Mouse (Mus musculus): Measurements from ENCODE around the gene Mymx. TPM values are rescaled to one million over a fixed set of nuclear protein-coding genes. Genes with fewer than 3 reads are reported as not detected.

The Mymx gene
- polyA plus RNA-seq, 1 experiment, result not detected

DNA sequence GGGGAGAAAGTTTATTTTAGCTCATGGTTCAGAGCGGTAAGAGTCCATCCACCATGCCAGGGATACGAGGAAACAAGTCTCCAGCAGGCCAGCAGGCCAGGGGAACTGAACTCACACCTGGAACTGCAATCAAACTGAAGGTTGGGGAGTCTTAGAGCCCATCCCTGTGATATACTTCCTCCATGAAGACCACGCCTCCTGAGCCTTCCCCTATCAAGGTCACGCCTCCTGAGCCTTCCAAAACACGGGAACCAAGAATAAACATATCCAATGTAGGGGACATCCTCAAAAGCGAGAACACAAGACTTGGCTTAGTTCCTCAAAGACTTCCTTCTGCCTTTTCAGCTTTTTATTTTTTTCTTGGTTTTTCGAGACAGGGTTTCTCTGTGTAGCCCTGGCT, 11.0 kb upstream of the Mymx start:
- no peak for TF ChIP-seq POLR2A (IDR thresholded peaks at IDR 0.05; ENCODE audit: low read depth, low read length)
- no peak for TF ChIP-seq CTCF (IDR thresholded peaks at IDR 0.05; ENCODE audit: borderline replicate concordance, insufficient read depth, low read length)
- Histone ChIP-seq H3K27ac (ENCODE audit: insufficient read depth, low read length) (no peak overlapping the region), H3K4me3 (ENCODE audit: insufficient read depth, low read length) (no peak overlapping the region), H3K4me1 (ENCODE audit: control insufficient read depth, insufficient read depth, low read length) (no peaks in the 10 kb centered on the region)

DNA sequence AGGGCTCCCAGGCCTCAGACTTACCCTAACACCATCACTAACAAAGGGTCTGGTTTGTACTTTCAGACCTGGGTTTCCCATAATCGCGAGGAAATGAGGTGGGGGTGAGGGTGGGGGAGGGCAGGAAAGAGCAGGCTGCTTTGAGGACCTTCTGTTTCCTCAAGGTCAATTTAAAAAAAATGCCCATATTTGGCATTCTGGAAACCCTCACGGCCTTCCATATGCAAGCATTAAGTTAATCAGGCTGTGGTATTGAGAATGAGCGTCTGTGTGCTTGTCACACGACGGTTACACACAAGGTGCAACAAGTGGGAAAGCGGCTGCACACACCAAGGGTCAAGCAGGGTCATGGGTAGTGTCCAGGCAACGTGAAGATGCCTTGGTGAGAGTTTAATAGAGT, 10.1 kb upstream of the Mymx start:
- TF ChIP-seq POLR2A (IDR thresholded peaks at IDR 0.05; ENCODE audit: low read depth, low read length) (no peak), CTCF (IDR thresholded peaks at IDR 0.05; ENCODE audit: borderline replicate concordance, insufficient read depth, low read length) (no peak)
- Histone ChIP-seq H3K4me3 (ENCODE audit: insufficient read depth, low read length) (no peak overlapping the region), H3K27ac (ENCODE audit: insufficient read depth, low read length) (no peak overlapping the region), H3K4me1 (ENCODE audit: control insufficient read depth, insufficient read depth, low read length) (no peaks in the 10 kb centered on the region)

DNA sequence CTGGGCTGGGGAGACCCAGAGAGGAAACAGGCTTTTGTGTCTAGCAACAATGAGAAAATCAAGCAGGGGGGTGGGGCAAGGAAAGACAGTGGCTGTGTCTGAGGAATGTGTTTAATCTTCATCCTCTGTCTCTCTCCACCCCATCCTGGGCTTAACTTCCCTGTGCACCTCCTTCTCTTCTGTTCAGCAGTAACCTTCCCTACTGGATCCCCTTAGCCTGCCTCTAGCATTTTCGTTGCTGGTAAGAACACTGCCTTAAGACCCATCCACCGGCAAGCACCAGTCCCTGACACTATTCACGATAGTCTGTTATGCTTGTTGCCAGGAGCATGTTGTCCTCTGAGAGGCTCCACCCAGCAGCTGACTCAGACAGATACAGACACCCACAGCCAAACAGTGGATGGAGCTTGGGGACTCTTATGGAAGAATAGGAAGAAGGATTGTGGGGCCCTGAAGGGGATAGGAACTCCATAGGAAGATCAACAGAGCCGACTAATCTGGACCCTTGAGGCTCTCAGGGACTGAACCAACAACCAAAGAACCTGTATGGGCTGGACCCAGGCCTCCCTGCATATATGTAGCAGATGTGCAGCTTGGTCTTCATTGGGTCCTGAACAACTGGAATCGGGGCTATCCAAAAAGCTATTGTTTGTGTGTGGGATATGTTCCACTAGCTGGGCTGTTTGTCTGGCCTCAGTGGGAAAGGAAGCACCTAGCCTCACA, 8.4 kb upstream of the Mymx start:
- Histone ChIP-seq H3K4me3 (ENCODE audit: insufficient read depth, low read length) (no peak overlapping the region), H3K27ac (ENCODE audit: insufficient read depth, low read length) (no peak overlapping the region), H3K4me1 (ENCODE audit: control insufficient read depth, insufficient read depth, low read length) (no peaks in the 10 kb centered on the region)
- no peak for TF ChIP-seq CTCF (IDR thresholded peaks at IDR 0.05; ENCODE audit: borderline replicate concordance, insufficient read depth, low read length)
- TF ChIP-seq POLR2A (IDR thresholded peaks at IDR 0.05; ENCODE audit: low read depth, low read length), result no peak

DNA sequence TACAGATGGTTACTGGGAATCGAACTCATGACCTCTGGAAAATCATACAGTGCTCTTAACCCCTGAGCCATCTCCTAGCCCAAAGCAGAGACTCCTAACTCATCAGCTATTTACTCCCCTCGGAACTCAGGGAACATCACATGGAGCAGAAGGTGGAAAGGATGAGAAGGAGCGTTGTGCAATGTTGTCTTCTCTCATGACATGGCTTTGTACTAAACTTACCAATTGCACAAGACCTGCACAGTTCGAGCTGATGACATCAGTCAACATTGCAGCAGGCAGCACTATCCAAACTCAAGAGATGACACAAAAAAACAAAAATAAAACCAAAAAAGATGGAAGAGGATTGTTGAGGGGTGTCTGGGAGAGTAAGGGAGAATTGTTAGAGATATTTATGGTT, 6.5 kb upstream of the Mymx start:
- no peaks in the 10 kb centered on the region for H3K4me1 ChIP-seq (ENCODE audit: control insufficient read depth, insufficient read depth, low read length)
- H3K27ac ChIP-seq (ENCODE audit: insufficient read depth, low read length), result no peak overlapping the region
- no peak overlapping the region for H3K4me3 ChIP-seq (ENCODE audit: insufficient read depth, low read length)
- no peak for TF ChIP-seq POLR2A (IDR thresholded peaks at IDR 0.05; ENCODE audit: low read depth, low read length)
- TF ChIP-seq CTCF (IDR thresholded peaks at IDR 0.05; ENCODE audit: borderline replicate concordance, insufficient read depth, low read length), result no peak

DNA sequence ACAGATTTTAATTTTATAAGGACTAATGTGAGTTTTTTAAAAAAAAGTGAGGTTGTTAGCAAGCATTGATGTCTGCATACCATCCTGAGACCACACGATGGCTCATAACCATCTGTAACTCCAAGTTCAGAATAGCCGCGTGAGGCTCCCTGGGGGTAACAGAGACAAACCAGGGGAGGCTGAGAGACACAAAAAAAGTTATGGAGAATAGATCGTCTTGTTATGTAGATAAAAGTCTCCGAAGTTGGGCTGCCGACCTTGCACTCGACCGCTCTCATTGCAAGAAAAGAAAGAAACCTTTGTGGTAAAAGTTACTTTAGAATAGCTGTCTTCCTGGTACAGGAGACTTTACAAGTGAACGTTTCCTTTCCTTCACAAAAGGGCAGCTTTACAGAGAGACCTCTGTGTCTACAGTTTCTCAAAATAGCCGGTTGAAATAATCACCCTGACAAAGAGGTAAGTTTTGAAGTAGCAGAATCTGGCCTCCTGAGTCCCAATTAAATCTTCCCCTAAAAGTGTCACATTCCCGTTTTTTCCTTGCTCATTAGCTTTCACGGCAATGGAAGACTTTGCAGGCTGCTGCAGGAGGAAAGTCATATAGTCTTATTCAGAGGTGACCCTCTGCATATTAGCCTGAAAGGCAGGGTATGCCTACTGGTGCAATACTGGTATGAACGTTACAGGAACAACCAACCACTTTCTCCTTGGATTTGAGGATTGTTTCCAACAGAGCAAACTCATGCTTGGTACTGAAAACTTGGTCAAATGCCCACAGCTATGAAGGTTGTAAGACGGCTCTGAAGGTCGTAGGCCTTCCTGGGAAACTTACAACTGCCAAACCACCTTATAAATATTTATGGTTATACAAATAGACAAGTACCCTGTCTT, 5.3 kb upstream of the Mymx start:
- Histone ChIP-seq H3K4me3 (ENCODE audit: insufficient read depth, low read length) (no peak overlapping the region), H3K27ac (ENCODE audit: insufficient read depth, low read length) (no peak overlapping the region), H3K4me1 (ENCODE audit: control insufficient read depth, insufficient read depth, low read length) (no peaks in the 10 kb centered on the region)
- TF ChIP-seq POLR2A (IDR thresholded peaks at IDR 0.05; ENCODE audit: low read depth, low read length) (no peak), CTCF (IDR thresholded peaks at IDR 0.05; ENCODE audit: borderline replicate concordance, insufficient read depth, low read length) (no peak)

DNA sequence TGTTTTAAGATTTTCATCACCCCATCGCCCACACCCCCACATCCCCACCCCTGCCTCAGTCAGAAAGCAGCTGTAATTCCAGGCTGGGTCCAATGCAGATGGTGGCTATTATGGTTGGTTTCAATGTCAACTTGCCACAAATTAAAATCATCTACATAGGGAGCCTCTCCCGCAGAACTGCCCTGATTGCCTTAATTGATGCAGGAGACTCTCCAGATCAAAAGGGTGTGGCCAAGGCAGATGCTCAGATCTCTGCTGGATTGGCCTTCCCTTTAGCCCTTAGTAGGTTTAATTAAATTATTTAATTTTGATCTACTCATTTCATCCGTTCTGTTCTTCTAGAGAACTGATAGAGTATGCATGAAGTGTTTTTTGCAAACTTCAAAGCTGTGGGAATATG, 1.1 kb upstream of the Mymx start:
- H3K4me1 ChIP-seq (ENCODE audit: control insufficient read depth, insufficient read depth, low read length), result no peaks in the 10 kb centered on the region
- H3K27ac ChIP-seq (ENCODE audit: insufficient read depth, low read length), result no peak overlapping the region
- TF ChIP-seq CTCF (IDR thresholded peaks at IDR 0.05; ENCODE audit: borderline replicate concordance, insufficient read depth, low read length) (no peak), POLR2A (IDR thresholded peaks at IDR 0.05; ENCODE audit: low read depth, low read length) (no peak)
- no peak overlapping the region for H3K4me3 ChIP-seq (ENCODE audit: insufficient read depth, low read length)

DNA sequence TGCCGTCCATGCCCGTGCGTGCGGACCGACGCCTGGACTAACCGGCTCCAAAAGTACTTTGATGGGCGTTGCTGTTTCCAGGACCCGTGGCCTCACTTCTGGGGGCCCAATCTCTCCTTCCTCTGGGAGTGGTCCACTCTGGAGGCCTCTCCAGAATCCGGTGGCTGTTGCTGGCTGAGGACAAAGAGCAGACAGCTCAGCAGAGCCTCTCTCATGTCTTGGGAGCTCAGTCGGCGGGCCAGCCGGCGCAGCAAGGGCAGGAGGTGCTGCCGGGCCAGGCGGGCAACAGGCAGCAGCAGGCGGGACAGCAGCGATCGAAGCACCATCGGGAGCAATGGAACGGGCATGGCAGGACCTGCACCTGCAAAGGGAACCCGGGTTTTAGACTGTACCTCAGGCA, 577 bp downstream of the Mymx start:
- Histone ChIP-seq H3K4me3 (ENCODE audit: insufficient read depth, low read length) (no peak overlapping the region), H3K27ac (ENCODE audit: insufficient read depth, low read length) (no peak overlapping the region), H3K4me1 (ENCODE audit: control insufficient read depth, insufficient read depth, low read length) (peaks cover 2% of the 10 kb centered on the region; the same call in 1 of the 2 replicates)
- no peak for TF ChIP-seq CTCF (IDR thresholded peaks at IDR 0.05; ENCODE audit: borderline replicate concordance, insufficient read depth, low read length)
- no peak for TF ChIP-seq POLR2A (IDR thresholded peaks at IDR 0.05; ENCODE audit: low read depth, low read length)

DNA sequence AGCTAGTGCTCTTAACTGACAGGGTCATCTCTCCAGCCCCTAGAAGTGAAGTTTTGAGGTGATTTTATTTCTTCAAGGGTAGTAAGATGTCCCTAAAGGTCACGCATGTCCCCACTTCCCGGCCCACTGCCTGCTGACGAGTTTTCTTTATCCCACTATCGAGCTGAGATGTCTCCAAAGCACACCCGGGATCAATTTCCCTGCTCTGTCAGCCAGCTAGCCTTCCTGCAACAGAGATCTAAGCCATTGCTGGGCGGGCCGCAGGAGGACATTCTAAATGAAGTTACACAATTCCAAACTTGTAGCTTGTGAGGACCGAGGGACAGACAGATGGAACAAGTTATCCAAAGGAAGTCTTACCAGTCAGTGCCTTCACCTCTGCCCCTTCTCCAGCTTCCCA, 1.6 kb downstream of the Mymx start:
- Histone ChIP-seq H3K4me1 (ENCODE audit: control insufficient read depth, insufficient read depth, low read length) (peaks cover 4% of the 10 kb centered on the region; the same call in 1 of the 2 replicates), H3K27ac (ENCODE audit: insufficient read depth, low read length) (no peak overlapping the region), H3K4me3 (ENCODE audit: insufficient read depth, low read length) (no peak overlapping the region)
- TF ChIP-seq POLR2A (IDR thresholded peaks at IDR 0.05; ENCODE audit: low read depth, low read length) (no peak), CTCF (IDR thresholded peaks at IDR 0.05; ENCODE audit: borderline replicate concordance, insufficient read depth, low read length) (no peak)

DNA sequence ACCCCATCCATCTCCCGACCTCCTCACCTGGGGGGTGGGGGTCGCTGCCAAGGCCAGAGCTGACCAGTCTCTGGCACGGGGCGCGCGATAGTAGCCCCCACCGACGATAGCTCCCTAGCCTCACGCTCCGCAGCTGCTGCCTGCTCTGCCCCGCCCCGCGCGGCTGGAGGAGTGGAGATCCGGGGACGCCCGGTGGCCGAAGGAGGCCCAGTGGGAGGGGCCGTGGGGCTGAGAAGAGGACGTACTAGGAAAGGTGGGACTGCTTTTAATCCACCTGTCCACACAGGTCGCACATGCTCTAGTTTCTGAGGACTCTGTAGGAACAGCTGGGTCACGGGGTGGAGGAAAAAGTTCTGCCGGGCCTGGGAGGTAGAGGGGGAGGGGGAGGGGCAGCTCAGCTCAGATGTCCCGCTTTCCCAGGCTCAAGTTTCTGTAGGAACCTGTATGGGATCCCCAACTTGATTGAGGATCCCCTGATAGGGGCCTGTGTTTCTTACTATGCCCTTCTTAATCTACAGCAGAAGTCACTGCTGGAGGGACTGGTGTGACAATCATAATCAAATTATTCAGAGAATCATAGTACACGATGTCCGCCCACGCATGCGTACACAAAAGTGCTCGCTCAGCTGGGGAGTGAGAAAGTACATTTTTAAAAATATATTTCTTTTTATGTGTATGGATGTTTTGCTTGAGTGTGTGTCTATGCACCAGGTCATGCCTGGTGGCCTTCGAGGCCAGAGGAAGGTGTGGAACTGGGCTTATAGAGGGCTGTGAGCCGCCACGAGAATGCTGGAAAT, 2.3 kb downstream of the Mymx start, which contains the start of gene Slc29a1:
Slc29a1 (minus strand) TSS at position 161 of the 797 bp plus-strand sequence.
- Histone ChIP-seq H3K4me1 (ENCODE audit: control insufficient read depth, insufficient read depth, low read length) (peaks cover 4% of the 10 kb centered on the region; the same call in 1 of the 2 replicates), H3K4me3 (ENCODE audit: insufficient read depth, low read length) (peak within 1 kb of the TSS; percentile 35; the same call in 1 of the 2 replicates), H3K27ac (ENCODE audit: insufficient read depth, low read length) (no peak within 1 kb of the TSS)
- TF ChIP-seq POLR2A (IDR thresholded peaks at IDR 0.05; ENCODE audit: low read depth, low read length) (no peak), CTCF (IDR thresholded peaks at IDR 0.05; ENCODE audit: borderline replicate concordance, insufficient read depth, low read length) (no peak)
